Comparison of ENCODE assay signal across 12 mouse cellular contexts in genomic region chr4:106227428-106227827, GRCm38 (mm10).
DNase-seq lines count a peak whose midpoint lies in the region; ATAC-seq and TF ChIP-seq lines count a peak whose summit lies in the region.
"Had no signal": no experiment of that assay in that cellular context is flagged by ENCODE, and none has a peak within 500 bp of the region (broad histone marks: within the 10 kb centered on the region; RNA-seq: fewer than 3 reads in every experiment).

No protein-coding gene starts in this region.

- no peak for TF ChIP-seq EP300 in heart, adult 2 months (IDR thresholded peaks at IDR 0.05; ENCODE audit: insufficient read depth, low read depth, low read length)
- no peak for TF ChIP-seq EP300 in liver, embryonic 14.5 days (IDR thresholded peaks at IDR 0.05; ENCODE audit: low read depth)
- TF ChIP-seq EP300 in MEL (IDR thresholded peaks at IDR 0.05; ENCODE audit: low read depth in 1 of 2, low read length in 2 of 2) = no peak

- H3K4me1 ChIP-seq in heart, adult 2 months (ENCODE audit: control insufficient read depth, insufficient read depth, low read length) = peaks cover 1% of the 10 kb centered on the region; the same call in 1 of the 2 replicates
- H3K4me1 ChIP-seq in heart, embryonic 12.5 days (replicated peaks) = peaks cover 6% of the 10 kb centered on the region
- peaks cover 5 to 9% of the 10 kb centered on the region in 2 experiments for H3K4me1 ChIP-seq in liver, embryonic 14.5 days (replicated peaks; ENCODE audit: control insufficient read depth in 2 of 2, insufficient read depth in 2 of 2, low read length in 1 of 2)
- peaks cover 17% of the 10 kb centered on the region for H3K4me1 ChIP-seq in liver, embryonic 12.5 days
- H3K4me1 ChIP-seq in MEL (ENCODE audit: control insufficient read depth in 1 of 2, insufficient read depth in 2 of 2, low read length in 2 of 2) = peaks cover 5 to 9% of the 10 kb centered on the region in 2 experiments; a peak in 3 of 4 replicates

- no peak overlapping the region for H3K4me3 ChIP-seq in heart, adult 2 months
- no peak overlapping the region for H3K4me3 ChIP-seq in heart, embryonic 12.5 days
- no peak overlapping the region for H3K4me3 ChIP-seq in liver, embryonic 14.5 days (ENCODE audit: insufficient read depth in 1 of 2, low read depth in 2 of 2, low read length in 2 of 2)
- no peak overlapping the region for H3K4me3 ChIP-seq in liver, embryonic 12.5 days
- no peak overlapping the region for H3K4me3 ChIP-seq in MEL (ENCODE audit: control insufficient read depth in 1 of 2, insufficient read depth in 1 of 2, low read depth in 2 of 2, low read length in 2 of 2)
- H3K4me3 ChIP-seq: megakaryocyte, embryonic 14.5 days had no signal

- no peak overlapping the region for H3K4me2 ChIP-seq in heart, embryonic 12.5 days
- no peak overlapping the region for H3K4me2 ChIP-seq in liver, embryonic 14.5 days (ENCODE audit: low read depth)
- H3K4me2 ChIP-seq in liver, embryonic 12.5 days = no peak overlapping the region
- H3K4me2 ChIP-seq: liver, embryonic 11.5 days had no signal

- no peaks in the 10 kb centered on the region for H3K27me3 ChIP-seq in heart, adult 2 months (ENCODE audit: control insufficient read depth, insufficient read depth, low read length)
- H3K27me3 ChIP-seq in heart, embryonic 12.5 days (replicated peaks) = 0 out of 2 replicates have a peak, but pooled peaks cover 3% of the 10 kb centered on the region
- no peaks in the 10 kb centered on the region for H3K27me3 ChIP-seq in liver, embryonic 14.5 days (ENCODE audit: control insufficient read depth, insufficient read depth, low read length)
- H3K27me3 ChIP-seq in liver, embryonic 12.5 days (replicated peaks) = no peaks in the 10 kb centered on the region
- H3K27me3 ChIP-seq in MEL (ENCODE audit: control insufficient read depth in 1 of 2, insufficient read depth in 2 of 2, low read length in 2 of 2) = peaks cover 0 to 4% of the 10 kb centered on the region in 2 experiments; a peak in 3 of 4 replicates

- DNase-seq in heart, adult 2 months = no peak
- no peak for DNase-seq in liver, embryonic 14.5 days (ENCODE audit: low read depth in 3 of 3, low spot score in 3 of 3)
- no peak for DNase-seq in MEL (ENCODE audit: low read depth, low spot score)
- peak; percentile 53 for DNase-seq in kidney, postnatal 10 days
- DNase-seq in gastrocnemius, postnatal 4 days (ENCODE audit: low spot score in 2 of 2) = no peak
- DNase-seq in adipocyte (ENCODE audit: low spot score) = no peak
- DNase-seq: cerebellum, adult 11-12 months; thymus, adult 18-20 months had no signal

- H3K9me3 ChIP-seq in heart, embryonic 12.5 days (replicated peaks) = no peaks in the 10 kb centered on the region
- H3K9me3 ChIP-seq in liver, embryonic 14.5 days (ENCODE audit: control insufficient read depth, low read length) = no peaks in the 10 kb centered on the region
- peaks cover 5% of the 10 kb centered on the region; the same call in 1 of the 2 replicates for H3K9me3 ChIP-seq in liver, embryonic 12.5 days (replicated peaks)
- no peaks in the 10 kb centered on the region for H3K9me3 ChIP-seq in MEL (replicated peaks; ENCODE audit: insufficient read depth, low read length)

- ATAC-seq in heart, embryonic 12.5 days (ENCODE audit: insufficient number of reproducible peaks, low FRiP score) = no peak
- no peak for ATAC-seq in liver, embryonic 14.5 days (ENCODE audit: insufficient read depth)
- ATAC-seq in liver, embryonic 12.5 days = no peak

- H3K9ac ChIP-seq in heart, adult 2 months (ENCODE audit: low read depth, low read length) = no peak overlapping the region
- H3K9ac ChIP-seq in heart, embryonic 12.5 days = no peak overlapping the region
- no peak overlapping the region for H3K9ac ChIP-seq in liver, embryonic 14.5 days (replicated peaks)
- no peak overlapping the region for H3K9ac ChIP-seq in liver, embryonic 12.5 days
- no peak overlapping the region for H3K9ac ChIP-seq in MEL (ENCODE audit: control insufficient read depth, low read depth, low read length, poor library complexity, severe bottlenecking)

- WGBS in heart, adult 2 months = 69% methylated on average over 8 of the region's 8 CpGs
- 70% methylated on average over 8 of the region's 8 CpGs for WGBS in heart, embryonic 12.5 days
- WGBS in liver, embryonic 14.5 days (ENCODE audit: insufficient replicate concordance) = 72% methylated on average over 8 of the region's 8 CpGs
- WGBS in liver, embryonic 12.5 days (ENCODE audit: insufficient replicate concordance) = 71% methylated on average over 8 of the region's 8 CpGs

- H3K27ac ChIP-seq in heart, adult 2 months = no peak overlapping the region
- H3K27ac ChIP-seq in heart, embryonic 12.5 days (ENCODE audit: poor library complexity, severe bottlenecking) = no peak overlapping the region
- no peak overlapping the region for H3K27ac ChIP-seq in liver, embryonic 14.5 days
- no peak overlapping the region for H3K27ac ChIP-seq in liver, embryonic 12.5 days
- H3K27ac ChIP-seq in MEL (ENCODE audit: control insufficient read depth, low read depth, low read length) = no peak overlapping the region

- intact Hi-C loops in heart, adult 2 months (cut with DNase I) = loop anchor here (5.0 kb wide), 2 partner anchors 100 to 1195 kb away; no protein-coding TSS in a partner anchor

- H3K36me3 ChIP-seq in heart, adult 2 months (ENCODE audit: control insufficient read depth, insufficient read depth, low read length) = no peaks in the 10 kb centered on the region
- H3K36me3 ChIP-seq in heart, embryonic 12.5 days = no peaks in the 10 kb centered on the region
- H3K36me3 ChIP-seq in liver, embryonic 14.5 days (replicated peaks; ENCODE audit: control insufficient read depth, insufficient read depth, low read depth) = no peaks in the 10 kb centered on the region
- H3K36me3 ChIP-seq in liver, embryonic 12.5 days = no peaks in the 10 kb centered on the region
- peaks cover 0 to 8% of the 10 kb centered on the region in 2 experiments; a peak in 2 of 4 replicates for H3K36me3 ChIP-seq in MEL (ENCODE audit: control insufficient read depth in 1 of 2, insufficient read depth in 2 of 2, low read length in 2 of 2)

- no peaks in the 10 kb centered on the region for H3K79me2 ChIP-seq in heart, adult 2 months (replicated peaks; ENCODE audit: control insufficient read depth, insufficient read depth, low read length)
- H3K79me2 ChIP-seq in MEL (ENCODE audit: control insufficient read depth, insufficient read depth, low read length, poor library complexity) = no peaks in the 10 kb centered on the region

- peak; percentile 49 for TF ChIP-seq RAD21 in MEL (IDR thresholded peaks at IDR 0.05; ENCODE audit: low read depth, low read length)

- TF ChIP-seq POLR2A in heart, adult 2 months (IDR thresholded peaks at IDR 0.05; ENCODE audit: insufficient read depth, low read depth, low read length) = no peak
- no peak for TF ChIP-seq POLR2A in MEL (IDR thresholded peaks at IDR 0.05; ENCODE audit: control insufficient read depth in 1 of 2, insufficient read depth in 1 of 2, low read depth in 1 of 2, low read length in 2 of 2, poor library complexity in 1 of 2)

- peak; percentile 11 for TF ChIP-seq CTCF in heart, adult 2 months (IDR thresholded peaks at IDR 0.05)
- peak; percentile 23 for TF ChIP-seq CTCF in liver, embryonic 14.5 days (IDR thresholded peaks at IDR 0.05; ENCODE audit: low read depth)
- peak in 2 of 3 experiments; percentile 30 to 31; a peak in 4 of 6 replicates for TF ChIP-seq CTCF in MEL (IDR thresholded peaks at IDR 0.05 in 2 of 3, conservative IDR thresholded peaks at IDR 0.05 in 1 of 3; ENCODE audit: control insufficient read depth in 1 of 3, insufficient read depth in 1 of 3, low read depth in 2 of 3, low read length in 3 of 3, poor library complexity in 1 of 3, severe bottlenecking in 1 of 3)

TF ChIP-seq in MEL, 35 proteins besides CTCF, POLR2A, EP300 and RAD21:
- TF ChIP-seq E2F4 (IDR thresholded peaks at IDR 0.05; ENCODE audit: borderline replicate concordance, low read depth, low read length) (no peak), SMC3 (IDR thresholded peaks at IDR 0.05; ENCODE audit: low read depth, low read length) (peak; percentile 10; the same call in 1 of the 2 replicates)
